Mouse (Mus musculus) spleen, postnatal 36 days (tissue): ENCODE data around the gene Usp5.
"Not testable (repeated sequence)": the region's sequence is repeated elsewhere in the genome, so short reads cannot be mapped to it uniquely, and the experiment has no call there.

ENCODE experiments used
- DNase-seq, 2 experiments: peaks; one replicate each; pipeline ENCODE4 v3.0.0; 2022; ENCODE audit warnings: low spot score in 2 of 2, mixed read lengths in 1 of 2

Usp5 gene

GRCm38 (mm10) chr6:124840241-124841167 is 11.2 kb upstream of the Usp5 start, which contains the start of gene Gnb3:
Gene Gnb3, minus strand, starts transcription at chr6:124840275.
- peak; percentile 40 to 43 for DNase-seq

- no peak for DNase-seq
Observed at GRCm38 (mm10) chr6:124839805-124840204, 10.5 kb upstream of the Usp5 start.

GRCm38 (mm10) chr6:124836411-124836810 is 7.1 kb upstream of the Usp5 start:
- DNase-seq: no peak

GRCm38 (mm10) chr6:124835531-124835930 is 6.2 kb upstream of the Usp5 start:
- DNase-seq: no peak

GRCm38 (mm10) chr6:124834512-124835081 is 5.3 kb upstream of the Usp5 start:
- no peak for DNase-seq

- DNase-seq: no peak
Observed at GRCm38 (mm10) chr6:124831649-124832048, 2.4 kb upstream of the Usp5 start.

- DNase-seq: not testable (repeated sequence)
Observed at GRCm38 (mm10) chr6:124831199-124831598, 1.9 kb upstream of the Usp5 start.

GRCm38 (mm10) chr6:124829799-124830700 is 766 bp upstream of the Usp5 start:
- DNase-seq: peak; percentile 93 to 95

- DNase-seq: peak; percentile 26 to 37
Observed at GRCm38 (mm10) chr6:124828101-124828592, 1.1 kb downstream of the Usp5 start.

DNA sequence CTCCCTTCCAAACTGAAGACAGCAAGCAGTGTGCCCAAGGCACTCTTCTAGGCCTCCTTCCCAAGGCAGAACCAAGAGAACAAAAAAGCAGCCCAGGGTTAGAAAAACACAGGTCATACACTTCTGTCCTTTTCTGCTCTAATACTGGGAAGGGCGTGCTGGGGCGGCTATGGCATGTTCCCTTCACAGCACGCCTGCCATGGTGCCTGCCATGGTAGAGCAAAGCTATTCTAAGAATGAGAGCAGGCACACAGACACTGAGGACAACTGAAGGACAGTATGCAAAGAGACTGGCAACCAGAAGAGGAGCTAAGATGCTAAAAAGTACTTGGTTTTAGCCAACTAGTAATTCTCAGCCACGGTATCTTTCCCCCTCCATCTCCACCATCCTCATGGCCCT is 7.2 kb downstream of the Usp5 start:
- no peak for DNase-seq

- DNase-seq: no peak
Observed at GRCm38 (mm10) chr6:124820891-124821290, 8.4 kb downstream of the Usp5 start.

DNA sequence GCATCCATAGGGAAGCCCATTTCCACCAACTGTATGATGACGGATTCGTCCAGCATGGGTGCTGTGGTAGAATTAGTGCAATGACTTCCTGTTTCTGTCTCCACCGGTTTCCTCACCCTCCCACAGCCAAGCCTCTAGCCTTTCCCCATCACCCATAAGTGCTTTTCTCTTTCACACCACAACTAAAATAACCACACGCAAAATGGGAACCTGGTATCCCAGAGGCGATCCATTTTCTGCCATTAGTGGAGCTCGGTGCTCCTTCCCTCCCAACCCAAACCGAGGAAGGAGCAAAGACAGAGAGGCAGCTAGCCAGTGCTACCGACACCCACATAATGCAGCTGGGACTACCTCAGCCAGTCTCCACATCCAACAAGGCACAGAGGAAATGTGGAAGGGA is 11.3 kb downstream of the Usp5 start:
- DNase-seq: no peak

DNA sequence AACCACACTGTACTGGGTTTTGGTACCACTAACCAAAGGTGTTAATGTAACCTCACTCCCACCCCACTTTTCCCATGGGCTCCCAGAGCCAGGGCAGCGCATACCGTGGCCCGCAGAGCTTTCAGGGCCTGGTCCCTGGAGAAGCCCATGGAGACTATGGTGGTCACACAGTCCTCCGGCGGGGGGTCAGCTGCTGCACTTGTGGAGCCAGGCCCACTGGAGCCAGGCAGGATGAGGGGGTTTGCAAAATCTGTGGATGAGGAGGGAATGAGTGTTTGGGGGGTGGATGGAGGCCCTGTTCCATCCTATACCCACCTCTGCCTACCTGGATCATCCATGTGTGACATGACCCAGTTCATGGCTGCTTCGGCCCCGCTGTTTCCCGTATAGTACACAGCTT is 11.7 kb downstream of the Usp5 start:
- DNase-seq: no peak

DNA sequence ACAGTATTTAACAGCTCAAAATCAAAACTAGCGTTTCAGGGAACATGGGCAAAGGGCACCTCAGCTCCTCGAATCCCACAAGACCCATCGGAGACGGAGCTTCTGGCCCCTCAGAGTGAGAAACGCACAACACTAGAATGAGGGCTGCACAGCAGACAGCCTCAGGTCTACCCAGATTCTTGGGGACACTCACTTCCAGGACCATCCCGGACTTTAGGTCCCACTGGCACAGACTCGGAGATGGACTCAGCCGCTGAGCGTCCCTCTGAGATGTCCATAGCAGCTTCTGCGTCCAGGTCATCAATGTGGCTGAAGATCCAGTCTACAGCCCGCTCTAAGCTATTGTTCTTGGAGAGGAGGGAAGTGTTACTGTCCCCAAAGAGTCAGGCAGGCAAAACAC is 12.2 kb downstream of the Usp5 start:
- DNase-seq: no peak

- DNase-seq: no peak
Observed at GRCm38 (mm10) chr6:124816611-124817010, 12.7 kb downstream of the Usp5 start.

- DNase-seq: no peak
Observed at GRCm38 (mm10) chr6:124814858-124815774, 14.2 kb downstream of the Usp5 start.

- no peak for DNase-seq
Observed at GRCm38 (mm10) chr6:124814448-124814847, 14.8 kb downstream of the Usp5 start.

DNA sequence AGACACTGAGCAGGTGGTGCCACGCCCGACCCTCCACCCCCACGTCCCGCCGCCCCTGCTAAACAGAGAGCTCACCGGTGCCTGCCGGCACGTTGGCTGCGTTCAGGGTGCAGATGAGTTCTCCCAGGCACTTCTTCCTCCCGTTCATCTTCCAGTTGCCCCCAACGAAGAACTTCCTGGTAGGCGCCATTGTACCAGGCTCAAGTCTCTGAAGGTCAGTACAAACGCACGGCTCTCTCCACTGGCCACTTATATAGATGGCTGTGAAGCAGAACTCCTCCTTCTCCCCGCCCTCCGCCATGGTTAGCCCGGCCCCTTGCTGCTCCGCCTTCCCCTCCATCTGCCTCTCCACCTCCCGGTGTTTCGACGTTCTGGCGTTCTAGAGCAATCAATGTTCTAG is 15.4 kb downstream of the Usp5 start, which contains the start of gene Tpi1:
Gene Tpi1 (minus strand): TSS at position 364 of the 400 bp plus-strand sequence.
- peak; percentile 87 to 89 for DNase-seq

GRCm38 (mm10) chr6:124813496-124813895 is 15.8 kb downstream of the Usp5 start:
- DNase-seq: peak; percentile 62 to 68

DNA sequence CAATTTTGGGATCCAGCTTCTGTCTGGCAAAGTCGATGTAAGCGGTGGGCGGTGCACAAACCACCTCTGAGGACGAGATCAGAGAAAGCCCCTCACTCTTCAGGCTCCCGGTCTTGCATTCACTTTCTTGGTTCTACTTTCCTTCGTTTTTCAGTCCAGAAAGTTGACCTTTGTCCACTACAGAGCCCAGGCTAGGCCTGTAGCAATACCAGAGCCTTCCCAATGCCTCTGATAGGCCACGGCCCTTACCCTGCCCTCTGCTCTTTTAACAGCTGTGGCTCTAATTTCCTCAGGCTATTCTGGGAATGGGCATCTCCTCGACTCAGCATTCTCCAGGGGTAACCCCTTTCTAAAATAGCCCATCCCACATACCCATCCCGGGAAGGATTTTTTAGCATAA is 16.4 kb downstream of the Usp5 start:
- DNase-seq: no peak
